27 mouse cellular contexts compared by ENCODE assay signal in genomic region chr2:94136837-94137236, GRCm38 (mm10). TPM values are rescaled to one million over a fixed set of nuclear protein-coding genes. Genes with fewer than 3 reads are reported as not detected.
DNase-seq lines count a peak whose midpoint lies in the region; ATAC-seq and TF ChIP-seq lines count a peak whose summit lies in the region.
"Had no signal": no experiment of that assay in that cellular context is flagged by ENCODE, and none has a peak within 500 bp of the region (broad histone marks: within the 10 kb centered on the region; RNA-seq: fewer than 3 reads in every experiment).

No protein-coding gene starts in this region.

- H3K4me1 ChIP-seq in liver, postnatal 0 days (ENCODE audit: insufficient read depth): no peaks in the 10 kb centered on the region
- H3K4me1 ChIP-seq in forebrain, embryonic 10.5 days: no peaks in the 10 kb centered on the region
- H3K4me1 ChIP-seq: forebrain, embryonic 12.5 days had no signal

- no peak for TF ChIP-seq EP300 in liver, postnatal 0 days (IDR thresholded peaks at IDR 0.05; ENCODE audit: low read depth)

- H3ac ChIP-seq in myocyte (ENCODE audit: control insufficient read depth, insufficient read length): no peak overlapping the region

- ATAC-seq in liver, postnatal 0 days: no peak
- ATAC-seq: CD4-positive, CD25-positive, alpha-beta regulatory T cell, adult 4 months; forebrain, embryonic 16.5 days; hindbrain, postnatal 0 days; inflammation-experienced regulatory T-cells, adult 6 months; intestine, embryonic 16.5 days; Patski had no signal

- no peak for TF ChIP-seq CTCF in liver, postnatal 0 days (IDR thresholded peaks at IDR 0.05; ENCODE audit: low read depth)

- H3K27ac ChIP-seq in liver, postnatal 0 days (ENCODE audit: low read depth): no peak overlapping the region
- no peak overlapping the region for H3K27ac ChIP-seq in forebrain, embryonic 10.5 days
- H3K27ac ChIP-seq: forebrain, embryonic 12.5 days; heart, adult 2 months; heart, embryonic 10.5 days; heart, embryonic 13.5 days; hindbrain, embryonic 14.5 days; hindbrain, postnatal 0 days had no signal

- DNase-seq in 3T3-L1 (ENCODE audit: low read depth, low spot score): peak; percentile 68
- peak; percentile 69 for DNase-seq in NIH3T3 (ENCODE audit: low read depth)
- DNase-seq in fibroblast of lung, adult 2 months (ENCODE audit: low read depth): peak; percentile 48
- DNase-seq in cerebellum, postnatal 36 days: no peak
- no peak for DNase-seq in liver, postnatal 0 days
- DNase-seq in forebrain, embryonic 10.5 days (ENCODE audit: extremely low spot score, low spot score): no peak
- DNase-seq: adrenal gland, adult 2 months; adrenal gland, postnatal 14 days; cerebellum, adult 11 months; cerebellum, adult 2 months; cerebellum, adult 9-11 months; cerebellum, postnatal 25 days; gastrocnemius, postnatal 14 days; heart, adult 2 months; heart, postnatal 14 days; heart, postnatal 4 days had no signal

- no peak overlapping the region for H3K4me3 ChIP-seq in myocyte
- H3K4me3 ChIP-seq in liver, postnatal 0 days (ENCODE audit: low read depth, low read length): no peak overlapping the region
- H3K4me3 ChIP-seq in forebrain, embryonic 10.5 days: no peak overlapping the region
- H3K4me3 ChIP-seq: forebrain, embryonic 12.5 days; heart, adult 2 months; heart, embryonic 10.5 days; heart, embryonic 13.5 days had no signal

- H3K4me2 ChIP-seq in myocyte (ENCODE audit: low read depth): peak overlapping the region; percentile 33
- H3K4me2 ChIP-seq in liver, postnatal 0 days (ENCODE audit: low read depth, low read length): no peak overlapping the region
- H3K4me2 ChIP-seq: forebrain, embryonic 12.5 days; heart, embryonic 13.5 days; hindbrain, embryonic 14.5 days had no signal

- H3K9me3 ChIP-seq in liver, postnatal 0 days (ENCODE audit: low read length): no peaks in the 10 kb centered on the region
- no peaks in the 10 kb centered on the region for H3K9me3 ChIP-seq in forebrain, embryonic 10.5 days
- H3K9me3 ChIP-seq: forebrain, embryonic 12.5 days; heart, embryonic 10.5 days; heart, embryonic 13.5 days had no signal

- H3K36me3 ChIP-seq in myocyte (ENCODE audit: control insufficient read depth, insufficient read depth): no peaks in the 10 kb centered on the region
- H3K36me3 ChIP-seq in liver, postnatal 0 days (replicated peaks; ENCODE audit: insufficient read depth, low read length): no peaks in the 10 kb centered on the region
- H3K36me3 ChIP-seq in forebrain, embryonic 10.5 days (replicated peaks): 0 out of 2 replicates have a peak, but pooled peaks cover 4% of the 10 kb centered on the region
- H3K36me3 ChIP-seq: forebrain, embryonic 12.5 days; heart, embryonic 10.5 days; heart, embryonic 13.5 days had no signal

- no peaks in the 10 kb centered on the region for H3K27me3 ChIP-seq in myocyte (ENCODE audit: control insufficient read depth, insufficient read depth, insufficient read length)
- no peaks in the 10 kb centered on the region for H3K27me3 ChIP-seq in liver, postnatal 0 days (ENCODE audit: insufficient read depth, low read length)
- no peaks in the 10 kb centered on the region for H3K27me3 ChIP-seq in forebrain, embryonic 10.5 days (ENCODE audit: poor library complexity, severe bottlenecking)
- H3K27me3 ChIP-seq: forebrain, embryonic 12.5 days; heart, embryonic 13.5 days; Patski had no signal

- TF ChIP-seq POLR2A in myocyte (IDR thresholded peaks at IDR 0.05; ENCODE audit: insufficient read length, low read depth): no peak

- H3K9ac ChIP-seq in liver, postnatal 0 days (replicated peaks): no peak overlapping the region
- H3K9ac ChIP-seq: forebrain, embryonic 12.5 days; heart, embryonic 13.5 days; hindbrain, embryonic 14.5 days had no signal

- WGBS in liver, postnatal 0 days (ENCODE audit: insufficient replicate concordance): 53% methylated on average over 3 of the region's 3 CpGs
- WGBS in forebrain, embryonic 10.5 days: 95% methylated on average over 3 of the region's 3 CpGs

- H3K79me2 ChIP-seq in myocyte (ENCODE audit: control insufficient read depth, insufficient read depth): peaks cover 98% of the 10 kb centered on the region

TF ChIP-seq in myocyte, 11 proteins besides CTCF, POLR2A, EP300 and RAD21:
- peak; percentile 18; the same call in 1 of the 2 replicates for TF ChIP-seq CEBPB (IDR thresholded peaks at IDR 0.05; ENCODE audit: insufficient read depth, poor library complexity, severe bottlenecking)
- no peak for TF ChIP-seq TCF3 (IDR thresholded peaks at IDR 0.05; ENCODE audit: insufficient read length, low read depth)

RNA-seq across cellular contexts. Expression of gene Hsd17b12, which starts 20.9 kb away (rescaled TPM):
- 87.0 TPM for polyA plus RNA-seq in myocyte (2012; fragmentation: generic; extraction: Trizol)
- polyA plus RNA-seq in liver, postnatal 0 days (2015; fragmentation: Nextera tagmentation; extraction: Ambion mirVana): 61.8 and 70.1 TPM in 2 replicates
- 142 and 145 TPM in 2 replicates for polyA plus RNA-seq in forebrain, embryonic 10.5 days (2016; fragmentation: Nextera tagmentation; extraction: Ambion mirVana)

Comparison
In these comparisons a context has a peak if more than half of its experiments do, and no peak if none do; other contexts are left out.
1. DNase-seq: peak in 3T3-L1 (single experiment), NIH3T3 (single experiment) and fibroblast of lung, adult 2 months (single experiment); none in cerebellum, postnatal 36 days (0 of 2), liver, postnatal 0 days (single experiment) and forebrain, embryonic 10.5 days (single experiment).